Mouse (Mus musculus): ENCODE measurements around the gene Ldha. TPM values are rescaled to one million over a fixed set of nuclear protein-coding genes. Genes with fewer than 3 reads are reported as not detected.
A peak's percentile ranks its signal among the peaks of the same experiment; 100 is the strongest.

The Ldha gene
- polyA plus RNA-seq, 1 experiment from 2014 or later: 2,130 TPM

- Histone ChIP-seq H3K4me2 (ENCODE audit: low read depth, severe bottlenecking) (no peak overlapping the region), H3K4me1 (ENCODE audit: control insufficient read depth, insufficient read depth, low read length) (peaks cover 4% of the 10 kb centered on the region; the same call in 1 of the 2 replicates), H3K36me3 (ENCODE audit: control insufficient read depth, insufficient read depth, low read length) (no peaks in the 10 kb centered on the region), H3K9me3 (ENCODE audit: control insufficient read depth, low read length) (no peaks in the 10 kb centered on the region), H3K4me3 (ENCODE audit: low read depth, low read length) (no peak overlapping the region), H3K27me3 (ENCODE audit: control insufficient read depth, insufficient read depth, low read length) (no peaks in the 10 kb centered on the region), H3K27ac (replicated peaks; ENCODE audit: low read depth, low read length) (no peak overlapping the region), H3K9ac (ENCODE audit: low read length) (no peak overlapping the region)
- no peak for ATAC-seq (ENCODE audit: insufficient number of reproducible peaks, low FRiP score, low TSS enrichment, low read depth)
- DNase-seq (ENCODE audit: low spot score): no peak
- WGBS: 83% methylated on average over 7 of the region's 7 CpGs
These were observed 7.5 kb upstream of the Ldha start for GRCm38 (mm10) chr7:46833670-46834255.

- 39% methylated on average over 11 of the region's 14 CpGs for WGBS
These were observed 6.2 kb upstream of the Ldha start for GRCm38 (mm10) chr7:46834994-46835610.

DNA sequence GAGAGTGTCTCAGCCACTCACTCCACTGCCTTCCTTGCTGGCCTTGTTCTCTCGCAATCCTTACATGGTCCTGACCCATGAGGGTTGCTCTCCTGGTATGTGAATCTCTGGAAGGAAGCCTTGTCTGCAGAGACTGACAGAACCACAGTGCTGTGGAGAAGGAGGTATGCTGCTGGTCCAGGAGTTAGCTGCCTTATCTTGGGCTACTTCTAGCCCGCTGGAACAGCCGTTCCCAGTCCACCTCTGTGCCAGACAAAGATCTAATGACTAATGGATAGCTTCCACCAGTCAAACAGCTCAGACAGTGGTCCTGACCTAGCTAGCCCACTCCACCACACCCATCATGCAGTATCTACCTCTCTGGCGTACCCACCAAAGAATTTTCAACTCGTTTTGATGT is 4.9 kb upstream of the Ldha start:
- 80% methylated on average over 5 of the region's 5 CpGs for WGBS
- Histone ChIP-seq H3K4me1 (ENCODE audit: control insufficient read depth, insufficient read depth, low read length) (peaks cover 10% of the 10 kb centered on the region; the same call in 1 of the 2 replicates), H3K4me2 (ENCODE audit: low read depth, severe bottlenecking) (no peak overlapping the region), H3K4me3 (ENCODE audit: low read depth, low read length) (no peak overlapping the region), H3K9ac (ENCODE audit: low read length) (no peak overlapping the region), H3K9me3 (ENCODE audit: control insufficient read depth, low read length) (no peaks in the 10 kb centered on the region), H3K27ac (replicated peaks; ENCODE audit: low read depth, low read length) (no peak overlapping the region), H3K36me3 (ENCODE audit: control insufficient read depth, insufficient read depth, low read length) (no peaks in the 10 kb centered on the region), H3K27me3 (ENCODE audit: control insufficient read depth, insufficient read depth, low read length) (no peaks in the 10 kb centered on the region)
- ATAC-seq (ENCODE audit: insufficient number of reproducible peaks, low FRiP score, low TSS enrichment, low read depth) (no peak), DNase-seq (ENCODE audit: low spot score) (no peak)

More at GRCm38 (mm10) chr7:46834994-46835610, 6.2 kb upstream of the Ldha start:
- no peak overlapping the region for H3K4me3 ChIP-seq (ENCODE audit: low read depth, low read length)
- no peaks in the 10 kb centered on the region for H3K9me3 ChIP-seq (ENCODE audit: control insufficient read depth, low read length)
- no peak overlapping the region for H3K27ac ChIP-seq (replicated peaks; ENCODE audit: low read depth, low read length)
- H3K36me3 ChIP-seq (ENCODE audit: control insufficient read depth, insufficient read depth, low read length): no peaks in the 10 kb centered on the region
- ATAC-seq (ENCODE audit: insufficient number of reproducible peaks, low FRiP score, low TSS enrichment, low read depth): no peak
- H3K4me2 ChIP-seq (ENCODE audit: low read depth, severe bottlenecking): no peak overlapping the region
- DNase-seq (ENCODE audit: low spot score): no peak
- peaks cover 10% of the 10 kb centered on the region; the same call in 1 of the 2 replicates for H3K4me1 ChIP-seq (ENCODE audit: control insufficient read depth, insufficient read depth, low read length)
- H3K9ac ChIP-seq (ENCODE audit: low read length): no peak overlapping the region
- no peaks in the 10 kb centered on the region for H3K27me3 ChIP-seq (ENCODE audit: control insufficient read depth, insufficient read depth, low read length)

DNA sequence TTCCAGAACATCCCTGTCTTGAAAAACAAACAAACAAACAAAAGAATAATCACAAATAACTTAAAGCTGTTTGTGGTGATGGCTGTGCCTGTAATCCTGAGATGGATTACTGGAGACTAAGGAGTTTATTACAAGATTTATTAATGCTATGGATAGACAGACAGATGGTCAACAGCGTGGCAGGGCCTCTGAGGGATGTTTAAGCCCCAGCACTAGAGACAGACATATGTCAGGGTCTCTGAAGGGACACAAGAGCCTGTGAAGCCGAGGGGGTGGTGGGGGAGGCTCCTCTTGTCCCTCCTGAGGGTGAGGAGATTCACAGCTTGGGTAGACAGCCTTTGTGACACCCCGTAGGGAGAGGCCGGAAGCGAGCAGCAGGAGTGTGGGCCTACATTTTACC is 4.2 kb upstream of the Ldha start:
- Histone ChIP-seq H3K9me3 (ENCODE audit: control insufficient read depth, low read length) (no peaks in the 10 kb centered on the region), H3K27me3 (ENCODE audit: control insufficient read depth, insufficient read depth, low read length) (no peaks in the 10 kb centered on the region), H3K9ac (ENCODE audit: low read length) (no peak overlapping the region), H3K27ac (replicated peaks; ENCODE audit: low read depth, low read length) (no peak overlapping the region), H3K4me1 (ENCODE audit: control insufficient read depth, insufficient read depth, low read length) (peaks cover 10% of the 10 kb centered on the region; the same call in 1 of the 2 replicates), H3K4me3 (ENCODE audit: low read depth, low read length) (no peak overlapping the region), H3K36me3 (ENCODE audit: control insufficient read depth, insufficient read depth, low read length) (no peaks in the 10 kb centered on the region), H3K4me2 (ENCODE audit: low read depth, severe bottlenecking) (no peak overlapping the region)
- DNase-seq (ENCODE audit: low spot score): no peak
- 34% methylated on average over 5 of the region's 5 CpGs for WGBS
- ATAC-seq (ENCODE audit: insufficient number of reproducible peaks, low FRiP score, low TSS enrichment, low read depth): no peak

- Histone ChIP-seq H3K4me3 (ENCODE audit: low read depth, low read length) (no peak overlapping the region), H3K27me3 (ENCODE audit: control insufficient read depth, insufficient read depth, low read length) (no peaks in the 10 kb centered on the region), H3K36me3 (ENCODE audit: control insufficient read depth, insufficient read depth, low read length) (no peaks in the 10 kb centered on the region), H3K4me1 (ENCODE audit: control insufficient read depth, insufficient read depth, low read length) (peaks cover 10% of the 10 kb centered on the region; the same call in 1 of the 2 replicates), H3K4me2 (ENCODE audit: low read depth, severe bottlenecking) (no peak overlapping the region), H3K27ac (replicated peaks; ENCODE audit: low read depth, low read length) (no peak overlapping the region), H3K9ac (ENCODE audit: low read length) (no peak overlapping the region), H3K9me3 (ENCODE audit: control insufficient read depth, low read length) (no peaks in the 10 kb centered on the region)
- no peak for DNase-seq (ENCODE audit: low spot score)
- 4% methylated on average over 9 of the region's 9 CpGs for WGBS
- ATAC-seq (ENCODE audit: insufficient number of reproducible peaks, low FRiP score, low TSS enrichment, low read depth): no peak
These were observed 3.1 kb upstream of the Ldha start for GRCm38 (mm10) chr7:46838104-46838671.

DNA sequence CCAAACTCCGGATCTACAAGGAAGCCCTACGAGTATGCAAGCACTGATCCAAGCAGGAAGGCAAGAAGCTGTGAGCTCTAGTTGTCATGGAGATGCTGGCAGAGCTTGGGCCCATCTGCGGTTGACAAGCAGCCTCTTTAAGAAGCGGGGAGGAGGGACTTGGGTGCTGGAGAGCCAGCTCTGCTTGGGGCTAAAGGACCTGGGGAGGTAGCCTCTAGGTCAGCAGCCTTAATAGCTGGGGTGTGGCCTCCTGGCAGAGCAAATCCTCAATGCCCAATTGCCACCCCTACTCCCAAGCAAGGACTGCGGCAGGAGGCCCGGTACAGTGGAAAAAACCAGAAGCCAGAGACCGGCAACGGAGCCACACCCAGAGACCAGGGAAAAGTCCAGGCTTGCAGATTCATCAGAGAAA is 2.4 kb upstream of the Ldha start:
- no peak overlapping the region for H3K4me2 ChIP-seq (ENCODE audit: low read depth, severe bottlenecking)
- peaks cover 10% of the 10 kb centered on the region; the same call in 1 of the 2 replicates for H3K4me1 ChIP-seq (ENCODE audit: control insufficient read depth, insufficient read depth, low read length)
- no peak overlapping the region for H3K9ac ChIP-seq (ENCODE audit: low read length)
- no peak overlapping the region for H3K4me3 ChIP-seq (ENCODE audit: low read depth, low read length)
- H3K9me3 ChIP-seq (ENCODE audit: control insufficient read depth, low read length): no peaks in the 10 kb centered on the region
- 7% methylated on average over 8 of the region's 8 CpGs for WGBS
- ATAC-seq (ENCODE audit: insufficient number of reproducible peaks, low FRiP score, low TSS enrichment, low read depth) (no peak), DNase-seq (ENCODE audit: low spot score) (peak; percentile 29)
- no peaks in the 10 kb centered on the region for H3K36me3 ChIP-seq (ENCODE audit: control insufficient read depth, insufficient read depth, low read length)
- H3K27me3 ChIP-seq (ENCODE audit: control insufficient read depth, insufficient read depth, low read length): no peaks in the 10 kb centered on the region
- H3K27ac ChIP-seq (replicated peaks; ENCODE audit: low read depth, low read length): no peak overlapping the region

- Histone ChIP-seq H3K9ac (ENCODE audit: low read length) (no peak overlapping the region), H3K4me2 (ENCODE audit: low read depth, severe bottlenecking) (no peak overlapping the region), H3K9me3 (ENCODE audit: control insufficient read depth, low read length) (no peaks in the 10 kb centered on the region), H3K4me1 (ENCODE audit: control insufficient read depth, insufficient read depth, low read length) (peaks cover 10% of the 10 kb centered on the region; the same call in 1 of the 2 replicates), H3K36me3 (ENCODE audit: control insufficient read depth, insufficient read depth, low read length) (no peaks in the 10 kb centered on the region), H3K4me3 (ENCODE audit: low read depth, low read length) (no peak overlapping the region), H3K27me3 (ENCODE audit: control insufficient read depth, insufficient read depth, low read length) (no peaks in the 10 kb centered on the region), H3K27ac (replicated peaks; ENCODE audit: low read depth, low read length) (no peak overlapping the region)
- WGBS: 33% methylated on average over 7 of the region's 7 CpGs
- ATAC-seq (ENCODE audit: insufficient number of reproducible peaks, low FRiP score, low TSS enrichment, low read depth) (no peak), DNase-seq (ENCODE audit: low spot score) (no peak)
These were observed 1.8 kb upstream of the Ldha start for GRCm38 (mm10) chr7:46839446-46839845.

- ATAC-seq (ENCODE audit: insufficient number of reproducible peaks, low FRiP score, low TSS enrichment, low read depth) (no peak), DNase-seq (ENCODE audit: low spot score) (no peak)
- Histone ChIP-seq H3K9ac (ENCODE audit: low read length) (no peak overlapping the region), H3K4me3 (ENCODE audit: low read depth, low read length) (no peak overlapping the region), H3K4me2 (ENCODE audit: low read depth, severe bottlenecking) (no peak overlapping the region), H3K4me1 (ENCODE audit: control insufficient read depth, insufficient read depth, low read length) (peaks cover 13% of the 10 kb centered on the region), H3K27me3 (ENCODE audit: control insufficient read depth, insufficient read depth, low read length) (no peaks in the 10 kb centered on the region), H3K27ac (replicated peaks; ENCODE audit: low read depth, low read length) (no peak overlapping the region), H3K9me3 (ENCODE audit: control insufficient read depth, low read length) (no peaks in the 10 kb centered on the region), H3K36me3 (ENCODE audit: control insufficient read depth, insufficient read depth, low read length) (no peaks in the 10 kb centered on the region)
- 73% methylated on average over 5 of the region's 5 CpGs for WGBS
These were observed 1.4 kb upstream of the Ldha start for GRCm38 (mm10) chr7:46839861-46840260.
